20 mouse cellular contexts compared by ENCODE assay signal in the genomic region with DNA sequence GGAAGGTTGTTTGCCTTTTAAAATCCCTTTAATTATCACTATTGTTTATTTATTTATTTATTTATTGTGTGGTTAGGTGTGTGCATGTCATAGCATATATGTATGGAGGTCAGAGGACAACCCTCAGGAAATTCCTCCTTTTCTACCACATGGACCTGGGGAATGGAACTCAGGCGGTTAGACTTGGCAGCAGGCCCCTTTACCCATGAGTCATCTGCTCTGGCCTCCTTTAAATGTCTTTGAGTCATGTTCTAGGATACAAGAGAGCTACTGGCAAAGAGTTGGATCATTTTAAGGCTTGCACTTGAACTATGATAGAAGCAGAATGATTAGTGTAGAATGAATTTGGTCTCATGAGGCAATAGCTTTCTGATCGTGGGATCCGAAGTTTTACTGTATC. TPM values are rescaled to one million over a fixed set of nuclear protein-coding genes. Genes with fewer than 3 reads are reported as not detected.
DNase-seq lines count a peak whose midpoint lies in the region; ATAC-seq and TF ChIP-seq lines count a peak whose summit lies in the region.
"Had no signal": no experiment of that assay in that cellular context is flagged by ENCODE, and none has a peak within 500 bp of the region (broad histone marks: within the 10 kb centered on the region; RNA-seq: fewer than 3 reads in every experiment).

No protein-coding gene starts in this region.

- TF ChIP-seq CTCF in lung, postnatal 0 days (IDR thresholded peaks at IDR 0.05): no peak

- no peak for ATAC-seq in lung, postnatal 0 days
- ATAC-seq: forebrain, embryonic 14.5 days had no signal

- no peak overlapping the region for H3K27ac ChIP-seq in lung, postnatal 0 days (ENCODE audit: low read length)
- H3K27ac ChIP-seq: embryonic facial prominence, embryonic 12.5 days; heart, embryonic 13.5 days; hindbrain, embryonic 13.5 days; left cerebral cortex, adult 2 months; lung, embryonic 15.5 days; neural tube, embryonic 13.5 days had no signal

- H3K27me3 ChIP-seq in lung, postnatal 0 days (replicated peaks; ENCODE audit: insufficient read depth, low read length): no peaks in the 10 kb centered on the region
- H3K27me3 ChIP-seq: embryonic facial prominence, embryonic 12.5 days; heart, embryonic 13.5 days; hindbrain, embryonic 13.5 days; lung, embryonic 15.5 days; neural tube, embryonic 13.5 days had no signal

- H3K4me1 ChIP-seq in lung, postnatal 0 days (ENCODE audit: insufficient read depth, low read depth, low read length): no peaks in the 10 kb centered on the region
- H3K4me1 ChIP-seq: embryonic facial prominence, embryonic 12.5 days; heart, embryonic 13.5 days; hindbrain, embryonic 13.5 days; lung, embryonic 15.5 days; neural tube, embryonic 13.5 days had no signal

- WGBS in lung, postnatal 0 days: 66% methylated on average over 3 of the region's 3 CpGs

- no peaks in the 10 kb centered on the region for H3K9me3 ChIP-seq in lung, postnatal 0 days (ENCODE audit: low read length)
- H3K9me3 ChIP-seq: embryonic facial prominence, embryonic 12.5 days; G1E; heart, embryonic 13.5 days; hindbrain, embryonic 13.5 days; lung, embryonic 15.5 days; neural tube, embryonic 13.5 days had no signal

- TF ChIP-seq EP300 in lung, postnatal 0 days (IDR thresholded peaks at IDR 0.05): no peak

- H3K36me3 ChIP-seq in lung, postnatal 0 days (ENCODE audit: insufficient read depth, low read length): no peaks in the 10 kb centered on the region
- H3K36me3 ChIP-seq: embryonic facial prominence, embryonic 12.5 days; heart, embryonic 13.5 days; hindbrain, embryonic 13.5 days; lung, embryonic 15.5 days; neural tube, embryonic 13.5 days had no signal

- H3K9ac ChIP-seq in lung, postnatal 0 days (replicated peaks; ENCODE audit: low read depth): no peak overlapping the region
- H3K9ac ChIP-seq: embryonic facial prominence, embryonic 12.5 days; heart, embryonic 13.5 days; hindbrain, embryonic 13.5 days; lung, embryonic 15.5 days; neural tube, embryonic 13.5 days had no signal

- DNase-seq in adrenal gland, adult (ENCODE audit: inconsistent age in 2 of 2, low spot score in 1 of 2): peak; percentile 85 to 91
- no peak for DNase-seq in adrenal gland, postnatal 4 days (ENCODE audit: low spot score in 2 of 2)
- DNase-seq in lung, postnatal 0 days (ENCODE audit: low spot score): peak; percentile 10
- DNase-seq in lung, postnatal 14 days: no peak
- DNase-seq in 416B (ENCODE audit: low read depth): peak; percentile 73
- DNase-seq in adrenal gland, postnatal 10 days: peak; percentile 74
- no peak for DNase-seq in thymus, postnatal 36 days
- no peak for DNase-seq in gastrocnemius, postnatal 4 days (ENCODE audit: low spot score in 2 of 2)
- DNase-seq: cerebellum, adult 8-10 months; gastrocnemius, postnatal 10 days; kidney, adult 11 months; thymus, postnatal 14 days had no signal

- H3K4me2 ChIP-seq in lung, postnatal 0 days (replicated peaks; ENCODE audit: low read depth, low read length): no peak overlapping the region
- H3K4me2 ChIP-seq: embryonic facial prominence, embryonic 12.5 days; heart, embryonic 13.5 days; hindbrain, embryonic 13.5 days; lung, embryonic 15.5 days; neural tube, embryonic 13.5 days had no signal

- no peak overlapping the region for H3K4me3 ChIP-seq in lung, postnatal 0 days (ENCODE audit: low read depth, low read length)
- H3K4me3 ChIP-seq: embryonic facial prominence, embryonic 12.5 days; heart, embryonic 13.5 days; hindbrain, embryonic 13.5 days; left cerebral cortex, adult 2 months; lung, embryonic 15.5 days; neural tube, embryonic 13.5 days had no signal

RNA-seq across cellular contexts. Expression of gene Fut8, which starts 14.3 kb away (rescaled TPM):
- total RNA-seq in adrenal gland, postnatal 4 days (2021): 10 to 100 TPM; 60.0 to 60.8 TPM
- 31.4 and 35.9 TPM in 2 replicates for polyA plus RNA-seq in lung, postnatal 0 days (2015; fragmentation: Nextera tagmentation; extraction: Ambion mirVana)
- total RNA-seq in adrenal gland, postnatal 10 days (2021): 10 to 100 TPM; 44.1 to 50.4 TPM
- 10 to 100 TPM; 29.8 to 30.9 TPM for total RNA-seq in gastrocnemius, postnatal 4 days (2021)

Comparison
In these comparisons a context has a peak if more than half of its experiments do, and no peak if none do; other contexts are left out.
1. DNase-seq: peak in adrenal gland, adult (2 of 2), lung, postnatal 0 days (single experiment), 416B (single experiment) and adrenal gland, postnatal 10 days (single experiment); none in adrenal gland, postnatal 4 days (0 of 2), lung, postnatal 14 days (single experiment), thymus, postnatal 36 days (0 of 2) and gastrocnemius, postnatal 4 days (0 of 2).